In genomic region chr12:50295549-50295948, GRCm38 (mm10) we compare ENCODE assay signal across 16 mouse cellular contexts.
A peak's percentile ranks its signal among the peaks of the same experiment; 100 is the strongest.
DNase-seq lines count a peak whose midpoint lies in the region; ATAC-seq and TF ChIP-seq lines count a peak whose summit lies in the region.
"Had no signal": no experiment of that assay in that cellular context is flagged by ENCODE, and none has a peak within 500 bp of the region (broad histone marks: within the 10 kb centered on the region; RNA-seq: fewer than 3 reads in every experiment).

No protein-coding gene starts in this region.

- H3K4me2 ChIP-seq in hindbrain, embryonic 16.5 days (ENCODE audit: low read length) = no peak overlapping the region
- H3K4me2 ChIP-seq: heart, embryonic 13.5 days; kidney, embryonic 15.5 days; liver, embryonic 11.5 days; lung, embryonic 15.5 days had no signal

- DNase-seq in layer of hippocampus, adult 2 months (ENCODE audit: low spot score in 2 of 2) = peak in 1 of 2 experiments; percentile 57
- no peak for DNase-seq in layer of hippocampus, adult 9-10 months (ENCODE audit: low spot score)
- DNase-seq in embryo, embryonic 11 days = peak; percentile 32
- DNase-seq in retina, embryonic 14.5 days (ENCODE audit: low spot score) = peak; percentile 67
- no peak for DNase-seq in left cerebral cortex, adult 18-20 months (ENCODE audit: low spot score in 2 of 2)
- no peak for DNase-seq in right cerebral cortex, postnatal 14 days
- DNase-seq: adrenal gland, postnatal 25 days; cerebellum, adult 18-20 months; thymus, adult 2 months had no signal

- no peak overlapping the region for H3K9ac ChIP-seq in hindbrain, embryonic 16.5 days (ENCODE audit: low read depth, low read length)
- H3K9ac ChIP-seq: heart, embryonic 13.5 days; kidney, embryonic 15.5 days; lung, embryonic 15.5 days had no signal

- 17% methylated on average over 2 of the region's 2 CpGs for WGBS in hindbrain, embryonic 16.5 days

- no peaks in the 10 kb centered on the region for H3K9me3 ChIP-seq in hindbrain, embryonic 16.5 days (ENCODE audit: control insufficient read depth, low read length)
- H3K9me3 ChIP-seq: heart, embryonic 13.5 days; kidney, embryonic 15.5 days; lung, embryonic 15.5 days; megakaryocyte, embryonic 14.5 days had no signal

- H3K4me3 ChIP-seq in layer of hippocampus, adult 2 months = no peak overlapping the region
- H3K4me3 ChIP-seq in hindbrain, embryonic 16.5 days (ENCODE audit: low read length) = no peak overlapping the region
- H3K4me3 ChIP-seq: erythroblast, embryonic 14.5 days; heart, embryonic 13.5 days; kidney, embryonic 15.5 days; lung, embryonic 15.5 days; megakaryocyte, embryonic 14.5 days had no signal

- peak overlapping the region; percentile 67 for H3K27ac ChIP-seq in layer of hippocampus, adult 2 months
- H3K27ac ChIP-seq in hindbrain, embryonic 16.5 days (ENCODE audit: low read depth, low read length) = no peak overlapping the region
- H3K27ac ChIP-seq: heart, embryonic 13.5 days; kidney, embryonic 15.5 days; lung, embryonic 15.5 days had no signal

- ATAC-seq in hindbrain, embryonic 16.5 days = peak; percentile 77

- no peaks in the 10 kb centered on the region for H3K4me1 ChIP-seq in hindbrain, embryonic 16.5 days (ENCODE audit: control insufficient read depth, insufficient read depth, low read depth, low read length)
- H3K4me1 ChIP-seq: heart, embryonic 13.5 days; kidney, embryonic 15.5 days; lung, embryonic 15.5 days; megakaryocyte, embryonic 14.5 days had no signal

- no peak for TF ChIP-seq CTCF in layer of hippocampus, adult 2 months (conservative IDR thresholded peaks at IDR 0.05)

- no peaks in the 10 kb centered on the region for H3K36me3 ChIP-seq in hindbrain, embryonic 16.5 days (ENCODE audit: control insufficient read depth, insufficient read depth, low read length)
- H3K36me3 ChIP-seq: heart, embryonic 13.5 days; kidney, embryonic 15.5 days; lung, embryonic 15.5 days had no signal

- no peaks in the 10 kb centered on the region for H3K27me3 ChIP-seq in hindbrain, embryonic 16.5 days (replicated peaks; ENCODE audit: control insufficient read depth, insufficient read depth, low read length)
- H3K27me3 ChIP-seq: heart, embryonic 13.5 days; lung, embryonic 15.5 days; megakaryocyte, embryonic 14.5 days had no signal

Comparison
In these comparisons a context has a peak if more than half of its experiments do, and no peak if none do; other contexts are left out.
1. DNase-seq: peak in embryo, embryonic 11 days (single experiment) and retina, embryonic 14.5 days (single experiment); none in layer of hippocampus, adult 9-10 months (single experiment), left cerebral cortex, adult 18-20 months (0 of 2) and right cerebral cortex, postnatal 14 days (single experiment).